Mouse (Mus musculus): ENCODE data around the gene Rgs6. TPM values are rescaled to one million over a fixed set of nuclear protein-coding genes. Genes with fewer than 3 reads are reported as not detected.

Rgs6 gene
- polyA plus RNA-seq, 1 experiment: 3.8 TPM

DNA sequence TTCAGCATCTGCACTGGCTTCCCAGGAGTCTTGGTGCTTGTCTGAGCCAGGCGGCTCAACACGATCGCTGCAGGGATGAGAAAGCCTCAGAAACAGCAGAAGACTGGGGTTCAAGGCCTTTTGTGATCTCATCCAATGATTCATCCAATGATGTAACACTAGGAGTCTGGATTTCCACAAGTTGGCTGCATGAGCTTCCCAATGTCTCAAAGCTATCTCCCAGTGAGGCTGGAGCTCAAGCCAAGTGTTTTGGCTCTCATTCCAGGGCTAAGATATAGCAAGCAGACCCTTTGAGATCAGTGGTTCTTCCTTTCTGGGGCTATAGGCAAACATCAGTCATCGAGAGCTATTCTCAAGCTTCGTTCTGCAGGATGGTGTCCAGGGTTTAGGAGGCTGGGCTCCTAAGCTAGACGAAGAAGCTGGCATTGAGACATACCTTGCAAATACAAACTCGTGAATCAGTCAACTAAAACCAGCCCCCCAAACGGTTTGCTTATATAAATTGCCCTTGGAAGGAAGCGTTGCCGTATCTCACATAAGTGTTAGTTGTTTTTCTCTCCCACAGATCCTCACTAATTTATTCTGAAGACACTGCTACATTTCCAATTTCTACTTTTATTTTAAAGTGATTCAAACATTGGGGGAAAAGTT is 410.7 kb downstream of the Rgs6 start:
- TF ChIP-seq CTCF (IDR thresholded peaks at IDR 0.05; ENCODE audit: insufficient read depth, low read length): no peak
- TF ChIP-seq POLR2A (IDR thresholded peaks at IDR 0.05; ENCODE audit: borderline replicate concordance, extremely low read depth, low read depth, low read length): no peak
- no peaks in the 10 kb centered on the region for H3K4me1 ChIP-seq (ENCODE audit: control insufficient read depth, insufficient read depth, low read length)
- no peak overlapping the region for H3K4me3 ChIP-seq (replicated peaks; ENCODE audit: extremely low read depth, low read depth, low read length)
- no peak for DNase-seq
- 72% methylated on average over 10 of the region's 10 CpGs for WGBS

DNA sequence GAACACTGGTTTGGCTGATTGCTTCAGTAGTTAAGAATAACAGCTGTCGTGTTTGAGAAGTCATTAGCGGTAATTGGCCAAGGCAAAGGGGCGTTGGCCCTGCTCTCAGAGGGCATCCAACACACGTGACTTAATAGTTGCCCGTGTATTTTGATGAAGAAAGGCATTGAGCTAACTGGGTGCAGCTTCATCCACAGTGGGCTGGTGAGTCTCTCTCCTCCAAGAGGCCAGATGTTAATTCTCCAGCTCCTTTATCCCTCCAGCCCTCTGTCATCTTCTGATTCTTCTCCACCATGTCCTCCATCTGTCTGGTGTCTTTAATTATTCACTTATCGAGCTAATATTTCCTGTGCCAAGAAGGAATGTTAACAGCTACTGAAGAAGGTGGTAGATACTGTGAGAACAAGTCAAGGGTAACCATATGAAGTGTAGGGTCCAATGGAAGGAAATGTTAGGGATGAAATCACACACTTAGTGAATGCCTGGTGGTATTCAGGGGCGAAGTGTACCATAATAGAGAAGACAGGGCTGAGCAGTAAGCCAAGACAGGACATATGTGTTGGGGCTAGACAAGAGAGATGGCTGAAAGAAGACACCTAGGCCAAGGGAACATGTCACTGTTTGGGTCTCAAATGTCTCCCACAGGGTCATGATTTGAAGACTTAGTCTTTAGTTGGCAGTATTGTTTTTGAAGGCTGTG is 411.4 kb downstream of the Rgs6 start:
- DNase-seq: no peak
- 68% methylated on average over 7 of the region's 7 CpGs for WGBS
- Histone ChIP-seq H3K4me1 (ENCODE audit: control insufficient read depth, insufficient read depth, low read length) (no peaks in the 10 kb centered on the region), H3K4me3 (replicated peaks; ENCODE audit: extremely low read depth, low read depth, low read length) (no peak overlapping the region)
- TF ChIP-seq POLR2A (IDR thresholded peaks at IDR 0.05; ENCODE audit: borderline replicate concordance, extremely low read depth, low read depth, low read length) (no peak), CTCF (IDR thresholded peaks at IDR 0.05; ENCODE audit: insufficient read depth, low read length) (no peak)

DNA sequence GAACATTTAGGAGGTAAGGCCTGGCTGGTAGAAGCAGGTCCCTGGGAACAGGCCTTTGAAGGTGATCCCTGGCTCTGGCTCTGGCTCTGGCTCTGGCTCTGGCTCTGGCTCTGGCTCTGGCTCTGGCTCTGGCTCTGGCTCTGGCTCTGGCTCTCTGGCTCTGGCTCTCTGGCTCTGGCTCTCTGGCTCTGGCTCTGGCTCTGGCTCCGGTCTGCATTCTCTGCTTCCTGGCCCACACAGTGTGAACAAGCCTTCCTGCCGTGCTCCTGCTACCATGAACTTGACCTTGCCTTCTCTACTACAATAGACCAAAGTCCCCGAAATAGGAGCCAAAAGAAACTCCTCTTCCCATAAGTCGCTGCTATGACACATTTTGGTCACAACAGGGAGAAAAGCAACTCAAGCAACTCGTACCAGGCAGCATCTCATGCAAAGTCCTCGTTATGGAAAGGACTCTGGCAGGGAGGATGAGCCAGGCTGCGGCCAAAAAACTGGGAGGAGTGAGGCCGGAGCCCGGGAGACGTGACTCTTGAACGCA is 412.0 kb downstream of the Rgs6 start:
- no peak for TF ChIP-seq CTCF (IDR thresholded peaks at IDR 0.05; ENCODE audit: insufficient read depth, low read length)
- no peak for TF ChIP-seq POLR2A (IDR thresholded peaks at IDR 0.05; ENCODE audit: borderline replicate concordance, extremely low read depth, low read depth, low read length)
- H3K4me1 ChIP-seq (ENCODE audit: control insufficient read depth, insufficient read depth, low read length): no peaks in the 10 kb centered on the region
- WGBS: 70% methylated on average over 11 of the region's 11 CpGs
- H3K4me3 ChIP-seq (replicated peaks; ENCODE audit: extremely low read depth, low read depth, low read length): no peak overlapping the region
- no peak for DNase-seq

DNA sequence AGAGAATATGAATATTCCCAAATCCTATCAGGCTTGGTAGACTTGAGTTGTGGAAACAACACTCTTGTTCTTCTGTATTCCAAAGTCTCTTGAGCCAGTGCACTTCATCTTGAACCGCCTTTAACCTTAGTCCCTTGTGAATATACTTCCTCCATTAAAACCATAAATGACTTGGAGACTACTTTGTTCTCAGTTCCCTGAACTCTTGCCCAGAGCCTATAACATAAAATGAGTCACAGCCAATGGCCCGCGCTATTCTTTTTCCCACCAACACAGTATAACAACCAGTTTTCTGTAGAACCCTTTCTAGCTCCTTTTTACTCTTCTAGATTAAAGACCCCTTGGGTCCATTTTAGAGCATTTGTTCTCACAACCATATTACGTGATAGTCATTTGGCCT is 412.9 kb downstream of the Rgs6 start:
- no peak for TF ChIP-seq CTCF (IDR thresholded peaks at IDR 0.05; ENCODE audit: insufficient read depth, low read length)
- TF ChIP-seq POLR2A (IDR thresholded peaks at IDR 0.05; ENCODE audit: borderline replicate concordance, extremely low read depth, low read depth, low read length): no peak
- 89% methylated on average over 4 of the region's 4 CpGs for WGBS
- no peaks in the 10 kb centered on the region for H3K4me1 ChIP-seq (ENCODE audit: control insufficient read depth, insufficient read depth, low read length)
- DNase-seq: no peak
- H3K4me3 ChIP-seq (replicated peaks; ENCODE audit: extremely low read depth, low read depth, low read length): no peak overlapping the region

DNA sequence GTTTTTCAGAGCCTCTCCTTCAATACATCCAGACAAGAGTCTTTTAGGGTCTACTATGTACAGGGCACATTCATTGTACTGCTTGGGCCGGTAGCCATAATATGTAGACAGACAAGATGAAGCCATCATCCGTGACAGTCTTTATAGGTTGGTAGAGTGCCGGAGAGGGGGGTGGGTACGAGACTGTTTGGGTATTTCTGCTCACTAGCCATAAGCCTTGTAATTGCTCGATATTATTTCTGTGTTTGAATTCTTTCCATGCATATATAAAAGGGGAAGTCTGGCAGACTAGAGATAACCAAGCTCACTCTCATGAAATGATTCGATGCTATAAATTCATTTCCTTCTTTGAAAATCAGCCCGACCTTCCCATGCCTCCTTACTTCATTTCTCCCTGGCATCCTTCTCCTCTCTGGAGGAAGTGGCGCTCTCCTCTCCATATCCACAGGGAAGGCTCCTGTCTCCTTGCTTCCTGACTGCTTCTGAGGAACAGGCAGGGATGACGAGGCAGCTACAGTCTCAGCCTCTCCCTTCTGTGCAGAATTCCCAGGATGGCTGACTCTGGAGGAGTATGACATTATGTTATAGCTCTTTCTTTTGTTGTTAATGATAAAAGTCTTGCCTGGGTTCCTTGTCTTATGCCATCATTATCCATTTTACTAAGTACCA is 416.1 kb downstream of the Rgs6 start:
- WGBS: 46% methylated on average over 9 of the region's 9 CpGs
- DNase-seq: no peak
- Histone ChIP-seq H3K4me1 (ENCODE audit: control insufficient read depth, insufficient read depth, low read length) (no peaks in the 10 kb centered on the region), H3K4me3 (replicated peaks; ENCODE audit: extremely low read depth, low read depth, low read length) (no peak overlapping the region)
- no peak for TF ChIP-seq CTCF (IDR thresholded peaks at IDR 0.05; ENCODE audit: insufficient read depth, low read length)
- no peak for TF ChIP-seq POLR2A (IDR thresholded peaks at IDR 0.05; ENCODE audit: borderline replicate concordance, extremely low read depth, low read depth, low read length)

DNA sequence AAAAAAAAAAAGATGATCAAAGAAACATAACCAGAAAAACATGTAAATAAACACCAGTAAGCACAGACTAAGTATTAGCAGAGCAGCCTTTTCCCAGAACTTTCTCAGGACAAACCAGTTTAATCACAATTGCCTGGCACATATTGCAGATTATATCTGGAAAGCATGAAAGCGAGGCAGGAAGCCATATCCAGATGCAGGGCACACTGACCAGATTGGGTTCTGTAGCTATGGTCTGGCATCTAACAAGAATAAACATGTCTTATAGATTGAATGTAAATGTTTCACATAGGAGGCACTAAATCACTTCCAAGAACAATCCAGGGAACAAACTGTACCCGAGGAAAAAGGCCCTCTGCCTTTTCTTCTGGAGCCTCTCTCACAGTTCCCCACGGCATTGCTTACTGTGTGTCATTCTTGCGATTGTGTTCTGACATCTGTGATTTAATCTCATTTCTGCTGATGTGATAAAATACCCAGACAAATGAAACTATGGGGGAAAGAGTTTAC is 423.0 kb downstream of the Rgs6 start:
- TF ChIP-seq POLR2A (IDR thresholded peaks at IDR 0.05; ENCODE audit: borderline replicate concordance, extremely low read depth, low read depth, low read length): no peak
- no peak for TF ChIP-seq CTCF (IDR thresholded peaks at IDR 0.05; ENCODE audit: insufficient read depth, low read length)
- no peaks in the 10 kb centered on the region; the same call in 1 of the 2 replicates for H3K4me1 ChIP-seq (ENCODE audit: control insufficient read depth, insufficient read depth, low read length)
- no peak overlapping the region for H3K4me3 ChIP-seq (replicated peaks; ENCODE audit: extremely low read depth, low read depth, low read length)
- WGBS: 68% methylated on average over 4 of the region's 4 CpGs
- no peak for DNase-seq

DNA sequence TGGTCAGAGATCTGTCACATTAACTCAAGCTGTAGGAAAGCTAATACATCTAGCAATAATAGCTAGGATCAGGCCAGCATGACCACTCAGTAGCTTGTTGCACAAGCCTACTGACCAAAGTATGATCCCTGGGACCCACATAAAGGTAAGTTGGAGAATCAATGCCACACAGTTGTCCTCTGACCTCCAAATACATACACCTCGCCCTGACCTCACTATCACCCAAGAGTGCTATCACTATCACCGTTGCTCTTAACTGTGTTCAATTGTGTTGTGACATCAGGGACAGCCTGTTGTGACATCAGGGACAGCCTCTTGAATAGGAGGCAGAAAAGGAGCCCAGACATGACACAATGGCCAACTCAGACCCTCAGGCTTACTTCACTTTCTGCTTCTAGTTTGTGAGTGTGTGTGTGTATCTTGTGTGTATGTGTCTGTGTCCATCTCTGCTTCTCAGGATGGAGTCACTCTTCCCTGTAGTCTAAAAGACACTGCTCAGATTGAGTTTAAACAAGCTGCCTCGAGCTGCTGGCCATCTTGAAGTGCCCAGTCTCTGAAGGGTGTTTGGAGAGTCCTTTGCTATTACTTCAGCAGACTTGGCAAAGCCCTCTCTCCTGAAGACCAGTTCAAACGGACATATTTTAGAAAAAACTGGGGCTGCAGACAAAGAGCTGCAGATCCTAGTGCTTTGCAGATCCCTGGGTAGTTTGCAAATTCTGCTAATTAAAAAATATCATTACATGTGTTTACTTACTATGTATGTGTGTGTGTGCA is 426.0 kb downstream of the Rgs6 start:
- TF ChIP-seq CTCF (IDR thresholded peaks at IDR 0.05; ENCODE audit: insufficient read depth, low read length): no peak
- TF ChIP-seq POLR2A (IDR thresholded peaks at IDR 0.05; ENCODE audit: borderline replicate concordance, extremely low read depth, low read depth, low read length): no peak
- WGBS: 48% methylated on average over 4 of the region's 4 CpGs
- no peak for DNase-seq
- Histone ChIP-seq H3K4me1 (ENCODE audit: control insufficient read depth, insufficient read depth, low read length) (no peaks in the 10 kb centered on the region; the same call in 1 of the 2 replicates), H3K4me3 (replicated peaks; ENCODE audit: extremely low read depth, low read depth, low read length) (no peak overlapping the region)

DNA sequence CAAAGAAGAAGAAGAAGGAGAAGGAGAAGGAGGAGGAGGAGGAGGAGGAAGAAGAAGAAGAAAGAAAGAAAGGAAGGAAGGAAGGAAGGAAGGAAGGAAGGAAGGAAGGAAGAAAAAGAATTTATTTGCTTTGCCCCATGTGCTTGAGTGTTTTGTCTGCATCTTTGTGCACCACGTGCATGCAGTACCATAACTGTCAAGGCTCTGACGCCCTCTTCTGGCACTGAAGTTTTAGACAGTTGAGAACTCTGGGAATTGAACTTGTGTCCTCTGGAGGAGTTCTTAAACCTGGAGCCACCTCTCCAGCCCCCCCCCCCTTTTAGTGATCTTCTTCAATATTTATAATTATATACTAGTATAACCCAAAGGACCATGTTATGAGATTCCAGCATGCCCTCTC is 426.8 kb downstream of the Rgs6 start:
- no peak for TF ChIP-seq CTCF (IDR thresholded peaks at IDR 0.05; ENCODE audit: insufficient read depth, low read length)
- no peak for TF ChIP-seq POLR2A (IDR thresholded peaks at IDR 0.05; ENCODE audit: borderline replicate concordance, extremely low read depth, low read depth, low read length)
- WGBS: 34% methylated on average over 2 of the region's 2 CpGs
- Histone ChIP-seq H3K4me3 (replicated peaks; ENCODE audit: extremely low read depth, low read depth, low read length) (no peak overlapping the region), H3K4me1 (ENCODE audit: control insufficient read depth, insufficient read depth, low read length) (no peaks in the 10 kb centered on the region; the same call in 1 of the 2 replicates)
- no peak for DNase-seq

DNA sequence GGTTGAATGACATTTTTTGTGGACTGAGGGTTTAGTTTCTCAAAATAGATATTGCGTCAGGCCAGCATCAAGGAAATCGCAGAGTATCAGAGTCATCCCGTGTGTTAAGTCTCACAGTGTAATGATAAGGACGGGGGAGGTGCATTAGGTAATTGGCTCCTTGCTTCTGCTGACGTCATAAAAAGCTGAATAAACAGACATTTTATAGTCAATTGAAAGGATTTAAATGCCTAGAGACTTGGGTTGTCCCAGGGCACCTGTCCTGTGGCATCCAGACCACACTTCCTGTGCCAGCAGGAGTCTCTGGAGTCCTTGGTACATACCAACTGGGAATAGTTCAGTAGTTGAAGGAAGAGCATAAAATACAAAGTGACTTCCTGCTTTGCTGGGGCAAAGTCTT is 427.3 kb downstream of the Rgs6 start:
- Histone ChIP-seq H3K4me1 (ENCODE audit: control insufficient read depth, insufficient read depth, low read length) (no peaks in the 10 kb centered on the region; the same call in 1 of the 2 replicates), H3K4me3 (replicated peaks; ENCODE audit: extremely low read depth, low read depth, low read length) (no peak overlapping the region)
- 42% methylated on average over 5 of the region's 5 CpGs for WGBS
- TF ChIP-seq CTCF (IDR thresholded peaks at IDR 0.05; ENCODE audit: insufficient read depth, low read length) (no peak), POLR2A (IDR thresholded peaks at IDR 0.05; ENCODE audit: borderline replicate concordance, extremely low read depth, low read depth, low read length) (no peak)
- DNase-seq: no peak
